Mouse (Mus musculus) hindbrain, embryonic 15.5 days (tissue): ENCODE results near the gene Hist1h2bh. TPM values are rescaled to one million over a fixed set of nuclear protein-coding genes. Genes with fewer than 3 reads are reported as not detected.
"Not testable (repeated sequence)": the region's sequence is repeated elsewhere in the genome, so short reads cannot be mapped to it uniquely, and the experiment has no call there.

ENCODE experiments used
- ATAC-seq: fragments of 200-750 bp; cut with Nextera tagmentation; 2 replicates; pipeline ENCODE4 v1.8.0; 2017; ENCODE audit warnings: low read depth, moderate number of reproducible peaks, moderate TSS enrichment; ENCODE audit not compliant: low FRiP score
- H3K27ac ChIP-seq: fragments of 300-500 bp; sonication (generic); replicated peaks from 2 replicates; pipeline ENCODE4 v1.5.1; 2015; ENCODE audit warnings: mild to moderate bottlenecking, inconsistent platforms
- H3K27me3 ChIP-seq: fragments of 300-500 bp; sonication (generic); 2 replicates; pipeline ENCODE4 v1.6.1; 2015; ENCODE audit warnings: control low read depth, inconsistent platforms
- H3K36me3 ChIP-seq: fragments of 300-500 bp; sonication (generic); 2 replicates; pipeline ENCODE4 v1.6.1; 2015; ENCODE audit warnings: control low read depth, inconsistent platforms
- H3K4me1 ChIP-seq: fragments of 300-500 bp; sonication (generic); replicated peaks from 2 replicates; pipeline ENCODE4 v1.6.1; 2015; ENCODE audit warnings: control low read depth, inconsistent platforms
- H3K4me2 ChIP-seq: fragments of 300-500 bp; sonication (generic); 2 replicates; pipeline ENCODE4 v1.6.1; 2015; ENCODE audit warnings: moderate library complexity, mild to moderate bottlenecking, inconsistent platforms
- H3K4me3 ChIP-seq: fragments of 300-500 bp; sonication (generic); 2 replicates; pipeline ENCODE4 v1.5.1; 2015; ENCODE audit warnings: mild to moderate bottlenecking, inconsistent platforms
- H3K9ac ChIP-seq: fragments of 300-500 bp; sonication (generic); 2 replicates; pipeline ENCODE4 v1.6.1; 2015; ENCODE audit warnings: inconsistent platforms
- H3K9me3 ChIP-seq: fragments of 300-500 bp; sonication (generic); 2 replicates; pipeline ENCODE4 v1.6.1; 2016; ENCODE audit warnings: control low read depth, inconsistent platforms
- WGBS: fragments of 180-500 bp; shearing (Covaris S2); methylation state at CpG from one replicate; pipeline ENCODE4 v1.1.7; 2015; 5-methylcytosine and 5-hydroxymethylcytosine counted together
- polyA plus RNA-seq: library from polyadenylated mRNA; unstranded; fragments of >200 nt; fragmentation: Nextera tagmentation; extraction: Ambion mirVana; gene quantifications from 2 replicates; pipeline ENCODE4 v1.2.1, GENCODE M21; 2015

The Hist1h2bh gene
- polyA plus RNA-seq, 1 experiment from 2014 or later: 0.19 TPM

DNA sequence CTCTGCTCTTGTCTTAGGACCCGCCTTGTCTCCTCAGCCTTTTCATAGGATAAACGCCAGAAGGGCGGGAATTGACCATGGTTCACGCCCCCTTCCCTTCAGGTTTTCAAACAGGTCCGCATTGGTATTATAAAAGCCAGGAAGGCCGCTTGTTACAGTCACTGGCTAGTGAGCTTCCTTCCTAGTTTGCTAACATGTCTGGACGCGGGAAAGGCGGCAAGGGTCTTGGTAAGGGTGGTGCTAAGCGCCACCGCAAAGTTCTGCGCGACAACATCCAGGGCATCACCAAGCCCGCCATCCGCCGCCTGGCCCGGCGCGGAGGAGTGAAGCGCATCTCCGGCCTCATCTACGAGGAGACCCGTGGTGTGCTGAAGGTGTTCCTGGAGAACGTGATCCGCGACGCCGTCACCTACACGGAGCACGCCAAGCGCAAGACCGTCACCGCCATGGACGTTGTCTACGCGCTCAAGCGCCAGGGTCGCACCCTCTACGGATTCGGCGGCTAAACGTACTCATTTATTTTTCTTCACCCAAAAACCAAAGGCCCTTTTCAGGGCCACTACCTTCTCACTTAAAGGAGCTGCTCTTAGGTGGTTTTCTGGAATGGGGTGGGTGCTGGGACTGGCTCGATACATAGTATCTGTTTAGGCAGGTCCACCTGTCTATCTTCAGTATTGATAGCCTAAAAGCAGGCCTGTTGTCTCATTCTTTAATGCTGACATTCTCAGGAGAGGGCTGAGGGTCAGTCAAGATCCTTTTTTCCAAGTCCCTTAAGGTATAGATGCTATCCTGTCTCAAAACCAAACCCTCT, 38.4 kb upstream of the Hist1h2bh start, which contains the start of gene Hist1h4d:
Gene Hist1h4d, plus strand, starts transcription at position 191 of the 811 bp plus-strand sequence.
- Histone ChIP-seq H3K36me3 (no peaks in the 10 kb centered on the region), H3K27me3 (no peaks in the 10 kb centered on the region), H3K4me2 (peak within 1 kb of the TSS; percentile 81), H3K4me3 (peak within 1 kb of the TSS; percentile 53), H3K9ac (peak within 1 kb of the TSS; percentile 48), H3K4me1 (peaks cover 39% of the 10 kb centered on the region), H3K27ac (peak within 1 kb of the TSS; percentile 80), H3K9me3 (no peaks in the 10 kb centered on the region)
- WGBS: under 1% methylated on average over 43 of the region's 43 CpGs
- ATAC-seq: peak; percentile 95

GRCm38 (mm10) chr13:23577835-23578234, 34.6 kb upstream of the Hist1h2bh start:
- no peak overlapping the region for H3K27ac ChIP-seq
- no peak overlapping the region for H3K9ac ChIP-seq
- WGBS: 92% methylated on average over 1 of the region's 1 CpGs
- peaks cover 37% of the 10 kb centered on the region for H3K4me1 ChIP-seq
- no peaks in the 10 kb centered on the region for H3K36me3 ChIP-seq
- no peaks in the 10 kb centered on the region for H3K9me3 ChIP-seq
- no peak for ATAC-seq
- no peak overlapping the region for H3K4me2 ChIP-seq
- no peaks in the 10 kb centered on the region for H3K27me3 ChIP-seq
- no peak overlapping the region for H3K4me3 ChIP-seq

DNA sequence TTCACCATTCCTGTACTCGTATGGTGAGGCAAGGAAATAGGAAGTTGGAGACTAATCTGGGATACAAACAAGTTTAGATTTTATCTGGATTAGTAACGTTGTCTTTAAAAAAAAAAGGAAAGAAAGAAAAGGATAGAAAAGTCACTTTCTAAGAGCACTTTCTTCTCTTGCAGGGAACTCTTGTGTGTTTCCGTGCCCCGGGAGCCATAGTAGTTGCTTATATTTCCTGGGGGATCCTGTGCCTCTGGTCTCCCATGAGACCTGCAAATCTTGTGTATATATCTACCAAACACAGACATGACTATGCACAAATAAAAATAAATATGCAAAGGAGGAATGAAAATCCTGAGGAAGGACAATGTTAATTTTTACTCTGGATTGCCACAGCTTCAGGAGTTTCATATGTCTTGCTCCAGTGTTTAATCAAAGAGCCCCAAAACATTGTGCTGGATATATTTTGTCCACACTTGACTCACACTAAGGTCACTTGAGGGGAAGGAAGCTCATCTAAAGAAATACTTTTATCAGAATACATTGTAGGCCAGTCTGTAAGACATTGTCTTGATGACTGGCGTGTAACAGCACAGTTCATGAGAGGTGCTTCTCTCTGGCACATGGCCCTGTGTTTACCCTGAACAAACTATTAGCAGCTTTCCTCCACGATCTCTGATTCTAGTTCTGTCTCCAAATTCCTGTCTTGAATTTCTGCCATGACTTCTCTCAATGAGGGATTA, 33.9 kb upstream of the Hist1h2bh start:
- no peak for ATAC-seq
- WGBS: 51% methylated on average over 6 of the region's 6 CpGs
- Histone ChIP-seq H3K4me1 (peaks cover 37% of the 10 kb centered on the region), H3K36me3 (no peaks in the 10 kb centered on the region), H3K9ac (0 out of 2 replicates have a peak overlapping the region, but pooled peaks have one; percentile 16), H3K4me3 (peak overlapping the region; percentile 43; the same call in 1 of the 2 replicates), H3K27me3 (no peaks in the 10 kb centered on the region), H3K27ac (peak overlapping the region; percentile 79; the same call in 1 of the 2 replicates), H3K4me2 (peak overlapping the region; percentile 58), H3K9me3 (no peaks in the 10 kb centered on the region)

DNA sequence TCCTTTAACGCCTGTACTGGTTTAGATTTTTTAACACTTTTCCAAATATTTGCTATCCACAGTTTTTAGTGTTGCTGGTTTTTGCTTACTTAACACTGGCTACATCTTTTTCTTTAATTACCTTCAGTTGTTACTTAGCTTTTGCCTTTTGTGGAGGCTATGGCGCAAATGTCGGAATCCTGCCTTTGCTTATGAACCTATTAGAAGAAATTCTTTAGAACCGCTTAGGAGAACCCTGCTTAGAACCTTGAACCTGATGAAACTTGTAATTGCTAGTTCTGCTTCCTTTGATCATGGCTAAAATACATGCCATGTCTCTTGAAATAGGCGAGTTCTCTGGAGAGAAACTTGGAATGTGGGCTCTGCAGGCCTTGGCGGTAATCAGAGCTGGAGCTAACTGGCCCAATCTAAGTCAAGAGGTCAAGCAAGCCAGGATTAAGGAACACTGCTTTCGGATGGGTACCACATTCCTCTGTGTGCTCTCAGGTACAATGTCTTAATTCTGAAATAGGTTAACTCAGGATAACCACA, 33.2 kb upstream of the Hist1h2bh start:
- whole genome bisulfite sequencing: 9% methylated on average over 7 of the region's 7 CpGs

DNA sequence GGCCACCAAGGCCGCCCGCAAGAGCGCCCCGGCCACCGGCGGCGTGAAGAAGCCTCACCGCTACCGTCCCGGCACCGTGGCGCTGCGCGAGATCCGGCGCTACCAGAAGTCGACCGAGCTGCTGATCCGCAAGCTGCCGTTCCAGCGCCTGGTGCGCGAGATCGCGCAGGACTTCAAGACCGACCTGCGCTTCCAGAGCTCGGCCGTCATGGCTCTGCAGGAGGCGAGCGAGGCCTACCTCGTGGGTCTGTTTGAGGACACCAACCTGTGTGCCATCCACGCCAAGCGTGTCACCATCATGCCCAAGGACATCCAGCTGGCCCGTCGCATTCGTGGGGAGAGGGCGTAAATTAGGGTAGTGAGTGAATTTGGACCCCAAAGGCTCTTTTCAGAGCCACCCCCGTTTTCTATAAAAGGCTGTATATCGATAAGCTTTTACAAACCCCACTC, 32.7 kb upstream of the Hist1h2bh start:
- not testable (repeated sequence) for H3K27me3 ChIP-seq, H3K36me3 ChIP-seq, H3K9me3 ChIP-seq, ATAC-seq
- Histone ChIP-seq H3K4me1 (peaks cover 35% of the 10 kb centered on the region), H3K27ac (peak overlapping the region; percentile 79), H3K4me3 (peak overlapping the region; percentile 43), H3K9ac (peak overlapping the region; percentile 53; the same call in 1 of the 2 replicates), H3K4me2 (peak overlapping the region; percentile 58)
- WGBS: 2% methylated on average over 13 of the region's 40 CpGs

More for the DNA sequence above, 33.2 kb upstream of the Hist1h2bh start:
- Histone ChIP-seq H3K27me3 (no peaks in the 10 kb centered on the region), H3K4me1 (peaks cover 37% of the 10 kb centered on the region), H3K4me2 (peak overlapping the region; percentile 58), H3K27ac (peak overlapping the region; percentile 79), H3K4me3 (peak overlapping the region; percentile 43), H3K9me3 (no peaks in the 10 kb centered on the region), H3K36me3 (no peaks in the 10 kb centered on the region), H3K9ac (peak overlapping the region; percentile 53; the same call in 1 of the 2 replicates)
- no peak for ATAC-seq

DNA sequence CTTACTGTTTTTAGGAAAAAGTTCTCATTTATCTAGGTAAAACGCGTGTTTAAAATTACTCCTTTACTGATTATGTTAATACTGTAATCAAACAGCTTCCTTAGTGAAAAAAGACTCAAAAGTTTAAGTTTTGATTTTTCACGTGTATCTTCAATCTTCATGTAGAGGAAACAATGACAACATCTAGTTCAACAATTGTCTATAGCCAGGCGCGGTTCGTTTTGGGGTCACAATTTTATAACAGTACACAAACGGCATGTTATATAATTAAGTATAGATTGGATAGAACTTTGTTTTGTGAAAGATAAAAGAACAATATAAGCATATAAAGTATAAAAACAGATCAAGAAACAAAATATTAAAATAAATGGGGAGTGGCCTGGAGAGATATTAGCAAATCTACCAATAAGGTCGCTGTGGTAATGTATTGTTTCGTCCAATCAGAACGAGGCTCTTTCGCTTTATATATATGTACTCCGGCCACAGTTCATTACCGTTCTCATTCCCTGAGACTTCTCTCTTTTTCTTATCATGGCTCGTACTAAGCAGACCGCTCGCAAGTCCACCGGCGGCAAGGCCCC, 32.2 kb upstream of the Hist1h2bh start, which contains the start of gene Hist1h3d:
Gene Hist1h3d, plus strand, starts transcription at position 493 of the 581 bp plus-strand sequence.
- Histone ChIP-seq H3K27ac (peak within 1 kb of the TSS; percentile 82), H3K36me3 (no peaks in the 10 kb centered on the region), H3K27me3 (no peaks in the 10 kb centered on the region), H3K9me3 (no peaks in the 10 kb centered on the region), H3K4me3 (peak within 1 kb of the TSS; percentile 43), H3K4me2 (peak within 1 kb of the TSS; percentile 58), H3K9ac (peak within 1 kb of the TSS; percentile 53; the same call in 1 of the 2 replicates), H3K4me1 (peaks cover 34% of the 10 kb centered on the region)
- peak; percentile 62 for ATAC-seq
- WGBS: under 1% methylated on average over 18 of the region's 18 CpGs

DNA sequence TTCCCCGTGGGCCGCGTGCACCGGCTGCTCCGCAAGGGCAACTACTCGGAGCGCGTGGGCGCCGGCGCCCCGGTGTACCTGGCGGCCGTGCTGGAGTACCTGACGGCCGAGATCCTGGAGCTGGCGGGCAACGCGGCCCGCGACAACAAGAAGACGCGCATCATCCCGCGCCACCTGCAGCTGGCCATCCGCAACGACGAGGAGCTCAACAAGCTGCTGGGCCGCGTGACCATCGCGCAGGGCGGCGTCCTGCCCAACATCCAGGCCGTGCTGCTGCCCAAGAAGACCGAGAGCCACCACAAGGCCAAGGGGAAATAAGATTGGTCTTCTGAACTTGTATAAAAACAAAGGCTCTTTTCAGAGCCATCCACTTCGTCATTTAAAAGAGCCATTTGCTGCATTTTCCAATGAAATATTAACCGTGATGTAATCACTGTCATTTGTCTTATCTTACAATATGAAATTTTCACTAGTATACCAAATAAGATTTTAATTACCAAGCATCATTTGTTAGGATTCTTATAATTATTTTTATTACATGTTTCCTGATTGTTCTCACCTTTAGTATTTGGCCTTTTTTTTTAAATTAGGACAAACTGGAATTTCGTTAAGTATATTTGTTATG, 31.5 kb upstream of the Hist1h2bh start:
- H3K9ac ChIP-seq, H3K27me3 ChIP-seq, ATAC-seq, H3K36me3 ChIP-seq, H3K9me3 ChIP-seq: not testable (repeated sequence)
- Histone ChIP-seq H3K4me2 (peak overlapping the region; percentile 58), H3K27ac (peak overlapping the region; percentile 87), H3K4me3 (peak overlapping the region; percentile 43), H3K4me1 (peaks cover 39% of the 10 kb centered on the region)
- WGBS: under 1% methylated on average over 7 of the region's 39 CpGs

DNA sequence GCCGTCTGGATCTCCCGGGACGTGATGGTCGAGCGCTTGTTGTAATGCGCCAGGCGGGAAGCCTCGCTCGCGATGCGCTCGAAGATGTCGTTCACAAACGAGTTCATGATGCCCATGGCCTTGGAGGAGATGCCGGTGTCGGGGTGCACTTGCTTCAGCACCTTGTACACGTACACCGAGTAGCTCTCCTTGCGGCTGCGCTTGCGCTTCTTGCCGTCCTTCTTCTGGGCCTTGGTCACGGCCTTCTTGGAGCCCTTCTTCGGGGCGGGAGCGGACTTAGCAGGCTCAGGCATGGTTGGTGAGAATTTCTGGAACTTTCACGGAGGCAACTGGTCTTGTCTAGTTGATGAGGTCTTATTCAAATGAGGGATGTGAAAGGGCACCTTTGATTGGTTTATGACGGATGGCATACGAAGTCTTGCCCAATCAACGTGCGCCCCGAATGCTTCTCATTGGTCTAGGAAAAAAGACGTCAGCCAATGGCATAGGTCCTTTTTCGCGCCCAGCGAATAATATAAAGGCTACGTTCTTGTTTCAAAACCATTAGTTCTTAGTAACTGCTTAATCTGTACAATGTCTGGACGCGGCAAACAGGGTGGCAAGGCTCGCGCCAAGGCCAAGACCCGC, 30.8 kb upstream of the Hist1h2bh start, which contains the start of the genes Hist1h2bf and Hist1h2ad:
Gene Hist1h2bf, minus strand, starts transcription at position 299 of the 627 bp plus-strand sequence.
Gene Hist1h2ad, plus strand, starts transcription at position 484 of the 627 bp plus-strand sequence.
- H3K9me3 ChIP-seq, H3K27me3 ChIP-seq, H3K36me3 ChIP-seq: not testable (repeated sequence)
- H3K4me2 ChIP-seq: peak within 1 kb of the TSS; percentile 58
- H3K9ac ChIP-seq: peak within 1 kb of the TSS; percentile 29; the same call in 1 of the 2 replicates
- peaks cover 41% of the 10 kb centered on the region for H3K4me1 ChIP-seq
- H3K27ac ChIP-seq: peak within 1 kb of the TSS; percentile 87
- WGBS: under 1% methylated on average over 42 of the region's 42 CpGs
- ATAC-seq: peak; percentile 93
- peak within 1 kb of the TSS; percentile 43 for H3K4me3 ChIP-seq

DNA sequence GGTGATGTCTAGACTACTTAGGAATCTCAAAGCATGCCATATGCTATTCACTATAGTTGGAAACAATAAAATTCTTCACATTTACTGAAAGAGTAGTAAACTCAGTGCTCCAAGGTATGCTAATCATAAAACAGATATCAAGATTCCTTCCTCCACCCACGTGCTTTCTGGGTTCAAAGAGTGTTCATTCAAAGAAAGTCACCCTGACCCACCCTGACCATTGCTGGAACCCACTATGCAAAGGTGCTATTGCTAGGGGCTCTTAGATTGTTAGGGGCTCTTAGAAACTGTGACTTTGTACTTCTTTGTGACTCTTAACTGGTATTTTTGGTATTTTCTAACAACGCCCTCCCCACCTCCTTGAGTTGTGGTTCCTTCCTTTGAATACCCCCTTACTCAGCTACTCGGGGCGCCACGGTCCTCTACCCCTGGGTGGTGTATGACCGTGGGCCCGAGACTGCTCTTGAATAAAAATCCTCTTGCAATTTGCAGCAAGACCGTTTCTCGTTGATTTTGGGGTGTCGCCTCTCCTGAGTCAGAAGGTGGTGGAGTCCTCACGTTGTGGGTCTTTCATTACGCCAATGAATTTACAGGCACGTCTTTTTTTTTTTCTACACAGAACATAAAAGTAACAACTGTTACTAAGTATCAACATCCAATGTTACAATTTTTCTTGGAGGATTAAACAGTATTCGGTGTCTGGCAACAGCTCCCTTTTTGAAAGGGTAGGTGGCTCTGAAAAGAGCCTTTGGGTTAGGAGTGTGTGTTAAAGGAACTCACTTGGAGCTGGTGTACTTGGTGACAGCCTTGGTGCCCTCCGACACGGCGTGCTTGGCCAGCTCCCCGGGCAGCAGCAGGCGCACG, 30.1 kb upstream of the Hist1h2bh start:
- WGBS: 8% methylated on average over 20 of the region's 20 CpGs
- H3K4me2 ChIP-seq: peak overlapping the region; percentile 58
- not testable (repeated sequence) for ATAC-seq, H3K9me3 ChIP-seq, H3K27me3 ChIP-seq, H3K36me3 ChIP-seq
- peak overlapping the region; percentile 29; the same call in 1 of the 2 replicates for H3K9ac ChIP-seq
- H3K4me1 ChIP-seq: peaks cover 41% of the 10 kb centered on the region
- H3K4me3 ChIP-seq: peak overlapping the region; percentile 38
- H3K27ac ChIP-seq: peak overlapping the region; percentile 87
